Mouse (Mus musculus) layer of hippocampus, adult 8-10 months (tissue): ENCODE measurements around the gene Ankrd44. TPM values are rescaled to one million over a fixed set of nuclear protein-coding genes. Genes with fewer than 3 reads are reported as not detected.
"Not testable (repeated sequence)": the region's sequence is repeated elsewhere in the genome, so short reads cannot be mapped to it uniquely, and the experiment has no call there.

Source experiments
- DNase-seq, 2 experiments: peaks; one replicate each; pipeline ENCODE4 v3.0.0; 2022; ENCODE audit warnings: low spot score in 2 of 2
- total RNA-seq, 4 experiments: library from RNA; stranded (reverse); gene quantifications; 2 replicates each; pipeline ENCODE4 v1.2.4; 2022

The Ankrd44 gene
- total RNA-seq: 10 to 100 TPM; 11.5 to 27.2 (median 18.7) TPM

DNA sequence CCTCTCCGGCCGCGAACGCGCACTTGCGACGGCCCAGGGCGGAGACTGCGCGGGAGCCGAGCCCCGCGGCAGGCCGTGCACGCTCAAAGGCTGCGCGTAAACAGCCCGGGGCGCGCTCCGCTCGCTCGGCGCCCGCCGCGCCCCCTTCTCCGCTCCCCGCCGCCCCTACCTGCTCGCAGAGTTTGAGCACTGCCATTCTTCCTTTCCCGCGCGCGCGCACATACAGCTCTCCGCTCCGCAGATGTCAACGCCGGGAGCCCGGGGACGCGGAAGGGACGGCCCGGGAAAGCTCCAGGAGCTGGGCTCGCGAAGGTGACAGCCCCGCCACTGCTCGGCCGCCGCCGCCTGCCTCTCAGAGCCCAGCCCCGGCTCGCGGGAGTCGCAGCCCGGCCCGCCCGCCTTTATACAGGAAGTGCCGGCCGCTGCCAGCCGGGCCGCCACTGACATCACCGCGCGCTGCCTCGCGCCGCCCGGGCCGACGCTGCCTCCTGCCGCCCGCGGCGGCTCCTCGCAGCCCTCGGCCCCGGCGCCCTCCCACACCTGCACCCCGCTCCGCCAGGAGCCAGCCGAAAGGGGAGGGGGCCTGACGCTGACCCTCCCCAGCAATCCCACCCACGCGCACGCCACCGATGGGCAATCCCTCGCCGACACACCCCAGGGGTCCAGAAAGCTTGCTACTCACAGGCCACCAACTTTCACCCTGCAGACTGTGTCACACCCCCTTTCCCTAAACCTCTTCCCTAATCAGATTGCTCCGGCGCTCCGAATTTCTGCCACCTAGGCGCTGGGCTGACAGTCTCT lies at the start of gene Ankrd44:
Gene Ankrd44 (minus strand): TSS at position 417 of the 801 bp plus-strand sequence.
- DNase-seq: peak; percentile 37 to 60

DNA sequence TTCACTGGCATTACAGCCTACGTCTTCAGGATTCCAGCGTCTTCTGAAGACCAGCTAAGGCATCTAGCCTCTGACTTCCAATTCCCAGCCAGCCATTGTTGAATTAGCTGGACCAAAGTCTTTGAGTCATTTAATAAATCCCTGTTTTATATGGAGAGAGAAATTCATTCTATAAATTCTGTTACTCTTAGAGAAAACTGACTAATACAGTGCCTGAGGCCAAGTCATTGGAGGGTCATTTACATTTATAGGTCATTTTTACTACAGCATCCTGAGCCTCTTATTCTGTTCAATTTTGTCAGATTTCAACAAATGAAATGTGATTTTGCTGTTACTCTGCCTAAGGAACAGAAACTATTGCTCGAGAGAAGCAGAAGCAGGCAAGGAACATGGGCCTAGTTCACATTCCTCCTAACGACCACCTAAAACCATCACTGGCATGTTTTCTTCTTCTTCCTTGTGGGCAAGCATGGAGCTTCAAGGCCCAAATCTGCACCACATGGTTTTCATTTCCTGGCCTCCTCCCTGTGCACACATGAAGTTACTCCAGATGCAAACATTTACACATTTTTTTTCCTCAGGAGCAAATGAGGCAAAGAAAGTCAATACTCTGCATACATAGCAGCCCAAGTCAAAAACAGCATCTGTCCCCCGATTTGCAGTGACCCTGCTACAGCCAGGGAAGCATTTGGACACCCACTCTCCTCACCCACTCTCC lies 45.7 kb upstream of the Ankrd44 start:
- DNase-seq: no peak

DNA sequence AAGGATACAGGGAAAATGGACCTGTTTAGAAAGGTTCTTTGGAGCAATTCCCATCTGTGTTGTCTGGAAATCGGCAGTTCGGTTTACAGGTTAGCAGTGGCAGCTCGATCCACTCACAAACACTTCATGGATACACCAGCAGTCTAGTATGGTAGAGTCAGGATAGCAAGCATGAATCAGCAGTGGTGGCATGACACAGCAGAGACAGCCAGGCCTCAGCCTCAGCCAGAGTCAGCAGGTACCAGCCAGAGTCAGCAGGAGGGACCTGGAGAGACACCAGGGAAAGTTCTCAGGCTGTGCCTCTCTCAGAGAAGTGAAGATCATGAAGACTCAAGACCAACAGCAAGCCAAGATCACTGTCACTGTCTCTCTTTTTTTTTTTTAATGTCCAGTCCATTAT lies 40.7 kb upstream of the Ankrd44 start:
- no peak for DNase-seq

DNA sequence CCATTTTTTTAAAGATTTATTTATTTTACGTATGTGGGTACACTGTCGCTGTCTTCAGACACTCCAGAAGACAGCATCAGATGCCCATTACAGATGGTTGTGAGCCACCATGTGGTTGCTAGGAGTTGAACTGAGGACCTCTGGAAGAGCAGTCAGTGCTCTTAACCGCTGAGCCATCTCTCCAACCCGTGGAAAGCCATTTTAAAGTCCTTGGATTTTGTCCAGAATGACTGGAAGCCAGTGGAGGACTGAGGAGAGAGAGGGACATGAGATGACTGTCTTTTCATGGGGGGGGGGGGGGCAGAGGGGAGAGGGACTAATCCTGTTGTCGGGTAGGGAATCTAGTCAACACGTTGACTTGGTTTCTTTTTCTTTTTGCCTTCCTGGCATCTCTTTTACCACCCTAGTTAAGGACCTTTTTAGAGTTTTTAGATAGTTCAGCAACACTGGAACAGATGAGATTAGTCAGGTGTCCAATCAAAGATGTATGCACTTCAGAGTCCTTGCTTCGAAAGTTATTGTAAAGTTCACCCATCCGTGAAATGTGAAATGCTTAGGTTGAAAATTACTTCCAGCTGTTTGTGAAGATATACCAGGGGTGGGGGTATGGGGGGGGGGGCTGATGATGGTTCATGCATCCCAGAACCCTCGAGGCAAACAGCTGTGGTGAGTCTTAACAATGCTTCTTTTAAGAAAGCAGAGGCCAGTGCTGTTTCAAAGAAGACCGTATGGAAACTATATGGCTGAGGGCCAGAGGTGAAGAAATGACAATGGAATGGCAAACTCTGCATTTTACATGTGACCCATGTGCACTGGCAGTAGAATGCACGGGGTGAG lies 39.2 kb upstream of the Ankrd44 start:
- DNase-seq: no peak

DNA sequence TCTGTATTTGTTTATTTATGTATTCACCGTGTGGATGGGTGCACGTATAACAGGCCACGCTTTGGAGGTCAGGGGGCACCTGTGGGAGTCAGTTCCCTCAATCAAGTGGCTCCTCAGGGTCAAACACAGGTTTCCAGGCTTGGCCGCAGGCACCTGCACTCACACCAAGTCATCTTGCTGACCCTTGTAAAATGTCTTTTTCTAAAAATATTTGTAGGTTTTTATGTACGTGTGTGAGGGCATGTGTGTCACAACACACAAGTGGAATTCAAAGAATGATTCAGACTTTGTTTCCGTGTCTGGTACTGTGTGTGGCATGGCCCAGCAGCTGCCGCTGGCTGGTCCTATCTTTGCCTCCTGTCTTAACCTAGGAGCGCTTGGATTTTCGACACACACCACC lies 35.5 kb upstream of the Ankrd44 start:
- DNase-seq: no peak

DNA sequence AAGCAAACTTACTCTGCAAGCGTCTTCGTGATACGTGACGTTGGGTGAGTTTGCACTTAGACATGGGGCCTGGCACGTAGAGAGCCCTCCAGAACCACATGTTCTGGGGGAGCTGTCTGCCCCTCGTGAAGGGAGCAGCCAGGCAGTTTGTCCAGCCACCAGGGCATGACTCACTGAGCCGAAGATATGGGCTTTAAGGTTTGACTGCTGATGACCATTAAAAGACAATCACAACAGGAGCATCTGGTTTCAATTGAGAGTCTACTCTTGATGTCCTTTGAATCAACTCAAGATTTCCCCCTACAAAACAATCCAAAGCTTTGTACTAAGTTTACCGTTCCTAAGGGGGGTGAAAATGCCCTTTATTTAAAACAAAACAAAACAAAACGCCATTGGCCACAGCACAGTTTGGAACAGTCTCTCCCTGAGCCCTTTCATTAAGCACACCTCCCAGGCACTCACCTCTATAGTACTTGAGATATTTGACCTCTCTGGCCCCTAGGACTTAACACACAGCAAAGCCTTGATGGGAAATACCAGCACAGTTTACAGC lies 34.5 kb upstream of the Ankrd44 start:
- DNase-seq: no peak

DNA sequence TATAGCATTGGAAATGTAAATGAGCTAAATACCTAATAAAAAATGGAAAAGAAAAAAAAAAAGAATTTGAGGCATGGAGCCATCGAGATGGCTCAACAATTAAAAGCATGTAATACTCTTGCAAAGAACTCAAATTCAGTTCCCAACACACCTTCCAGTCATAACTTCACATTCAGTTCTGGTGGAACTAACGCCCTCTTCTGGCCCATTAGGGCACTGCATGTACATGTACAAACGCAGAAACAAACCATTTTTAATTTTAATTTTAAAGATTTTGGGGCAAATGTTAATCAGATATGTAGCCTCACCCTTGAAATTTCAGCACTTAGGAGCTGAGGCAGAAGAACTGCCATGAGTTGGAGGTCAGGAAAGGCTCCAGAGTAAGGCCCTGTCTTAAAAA lies 32.3 kb upstream of the Ankrd44 start:
- no peak for DNase-seq

DNA sequence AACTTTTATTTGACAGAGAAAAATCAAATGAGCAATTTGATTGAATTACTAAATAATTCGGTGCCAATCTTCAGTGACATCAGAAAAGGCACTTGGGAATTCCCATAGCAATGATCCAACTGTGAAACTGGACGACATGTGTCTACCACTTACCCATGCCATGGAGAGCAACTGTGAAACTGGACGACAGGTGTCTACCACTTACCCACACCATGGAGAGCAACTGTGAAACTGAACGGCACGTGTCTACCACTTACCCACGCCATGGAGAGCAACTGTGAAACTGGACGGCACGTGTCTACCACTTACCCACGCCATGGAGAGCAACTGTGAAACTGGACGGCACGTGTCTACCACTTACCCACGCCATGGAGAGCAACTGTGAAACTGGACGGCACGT lies 30.8 kb upstream of the Ankrd44 start:
- not testable (repeated sequence) for DNase-seq

DNA sequence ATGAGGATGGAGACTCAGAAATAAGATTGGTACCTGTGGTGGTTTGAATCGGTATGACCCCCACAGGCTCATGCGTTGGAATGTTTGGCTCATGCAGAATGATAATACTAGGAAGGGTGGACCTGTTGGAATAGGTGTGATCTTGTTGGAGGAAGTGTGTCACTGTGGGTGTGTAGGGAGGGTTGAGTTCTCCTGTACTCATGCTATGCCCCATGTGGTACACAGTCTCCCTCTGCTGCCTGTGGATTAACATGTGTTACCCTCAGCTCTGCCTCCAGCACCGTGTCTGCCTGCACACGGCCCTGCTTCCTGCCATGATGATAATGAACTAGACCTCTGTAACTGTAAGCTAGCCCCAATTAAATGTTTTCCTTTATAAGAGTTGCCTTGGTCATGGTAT lies 28.7 kb upstream of the Ankrd44 start:
- DNase-seq: no peak

DNA sequence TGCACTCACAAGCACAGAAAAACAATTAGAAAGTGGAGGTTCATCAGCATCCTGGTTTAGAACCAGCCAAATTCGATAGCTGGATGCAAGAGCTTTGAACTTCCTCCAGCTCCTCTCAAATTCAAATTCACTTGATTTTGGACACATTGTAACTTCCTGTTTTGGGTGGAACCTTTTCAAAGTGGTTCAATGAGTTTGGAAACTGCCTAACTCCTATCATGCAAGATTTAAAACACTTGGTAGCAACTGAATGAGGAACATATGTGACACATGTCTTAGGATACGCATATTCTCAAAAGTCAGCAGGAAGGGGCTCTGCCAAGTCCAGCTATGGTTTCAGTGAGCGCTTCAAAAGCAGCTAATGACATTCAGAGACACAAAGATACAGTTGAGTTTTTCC lies 18.5 kb upstream of the Ankrd44 start:
- DNase-seq: no peak

DNA sequence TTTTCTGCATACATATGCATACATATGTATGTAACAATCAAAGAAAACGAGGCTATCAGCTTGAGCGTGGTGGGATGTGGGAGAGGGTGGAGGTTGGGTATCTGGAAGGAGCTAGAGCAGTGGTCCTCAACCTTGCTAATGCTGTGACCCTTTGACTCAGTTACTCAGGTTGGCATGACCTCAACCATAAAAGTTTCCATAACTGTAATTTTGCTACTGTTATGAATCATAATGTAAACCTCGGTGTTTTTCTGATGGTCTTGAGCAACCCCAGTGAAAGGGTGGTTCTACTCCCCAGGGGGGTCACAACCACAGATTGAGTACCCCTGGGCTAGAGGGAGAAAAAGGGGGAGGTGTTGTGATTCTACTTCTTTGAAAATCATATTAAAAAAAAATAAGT lies 9.3 kb upstream of the Ankrd44 start:
- no peak for DNase-seq

DNA sequence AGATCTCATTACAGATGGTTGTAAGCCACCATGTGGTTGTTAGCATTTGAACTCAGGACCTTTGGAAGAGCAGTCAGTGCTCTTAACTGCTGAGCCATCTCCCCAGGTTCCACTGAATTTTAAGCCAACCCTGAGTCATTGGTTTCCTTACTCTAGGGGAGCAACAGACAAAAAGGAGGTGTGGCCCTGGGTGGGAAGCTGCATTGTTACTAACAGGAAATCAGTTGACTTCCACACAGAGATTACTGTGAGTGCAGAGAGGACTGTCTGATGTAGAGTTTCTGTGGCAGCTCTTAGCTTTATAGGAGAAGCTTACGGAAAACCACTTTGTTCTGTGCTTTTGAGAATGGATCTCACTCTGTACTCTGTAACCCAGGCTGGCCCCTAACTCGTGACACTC lies 8.7 kb upstream of the Ankrd44 start:
- DNase-seq: no peak

DNA sequence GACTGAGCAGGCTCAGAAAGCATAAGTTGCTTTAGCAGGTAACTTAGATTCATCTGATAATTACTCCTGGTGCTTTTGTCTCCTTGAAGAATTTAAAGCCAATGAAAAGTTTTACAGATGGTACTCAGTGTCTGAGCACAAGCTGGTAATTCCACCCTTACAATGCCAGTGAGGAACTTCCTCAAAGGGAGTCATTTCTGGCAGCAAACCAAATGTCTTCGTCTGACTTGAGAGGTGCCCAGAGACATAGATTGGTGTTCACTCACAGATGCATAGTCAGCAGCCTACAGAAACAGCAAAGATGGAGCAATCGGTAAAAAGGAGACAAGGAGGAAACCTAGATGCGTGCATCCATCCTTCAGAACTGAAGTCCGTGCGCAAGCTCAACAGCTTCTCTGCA lies 7.5 kb upstream of the Ankrd44 start:
- no peak for DNase-seq

DNA sequence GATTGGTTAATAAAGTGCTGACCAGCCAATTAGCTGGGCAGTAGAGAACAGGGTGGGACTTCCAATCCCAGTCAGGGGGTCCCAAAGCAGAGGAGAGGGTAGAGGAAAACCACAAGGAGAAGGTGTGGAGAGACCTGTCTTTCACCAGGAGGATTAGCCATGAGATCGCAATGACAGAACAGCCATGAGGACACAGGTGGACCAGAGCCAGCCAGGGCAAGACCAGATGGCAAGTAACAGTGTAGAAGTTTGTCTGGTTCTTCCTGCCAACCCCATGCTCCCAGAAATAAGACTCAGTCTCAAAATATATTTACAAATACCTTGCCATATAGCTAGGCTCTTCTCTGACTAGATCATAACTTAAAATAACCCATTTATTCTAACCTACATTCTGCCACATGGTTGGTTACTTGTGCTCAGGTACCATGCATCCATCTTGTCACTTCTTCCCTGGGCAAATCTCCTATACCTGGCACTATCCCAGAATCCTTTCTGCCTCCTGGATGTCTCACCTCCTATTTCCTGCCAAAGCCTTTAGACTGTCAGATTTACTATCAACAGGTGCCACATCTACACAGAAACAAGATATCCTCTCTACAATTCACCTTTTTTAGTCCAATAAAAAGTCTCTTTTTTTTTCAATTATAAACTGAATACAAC lies 6.4 kb upstream of the Ankrd44 start:
- DNase-seq: no peak

DNA sequence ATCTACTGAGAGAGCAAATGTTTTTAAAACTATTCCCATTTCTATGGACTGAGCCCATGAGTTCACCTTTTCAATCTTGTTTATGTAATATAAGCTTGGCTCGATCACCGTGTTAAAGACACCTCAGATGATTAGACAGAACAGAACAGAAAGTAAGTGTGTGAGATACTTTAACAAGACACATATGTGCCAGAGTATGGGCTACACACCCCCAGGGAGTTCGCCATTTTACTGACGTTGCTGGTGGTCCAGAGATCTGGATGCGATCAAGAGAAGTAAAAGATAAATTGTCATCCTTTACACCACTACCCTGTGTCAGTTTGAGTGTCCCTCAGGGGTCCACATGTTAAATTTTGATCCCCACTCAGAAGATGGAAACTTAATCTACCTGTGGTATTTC lies 5.0 kb upstream of the Ankrd44 start:
- DNase-seq: no peak

DNA sequence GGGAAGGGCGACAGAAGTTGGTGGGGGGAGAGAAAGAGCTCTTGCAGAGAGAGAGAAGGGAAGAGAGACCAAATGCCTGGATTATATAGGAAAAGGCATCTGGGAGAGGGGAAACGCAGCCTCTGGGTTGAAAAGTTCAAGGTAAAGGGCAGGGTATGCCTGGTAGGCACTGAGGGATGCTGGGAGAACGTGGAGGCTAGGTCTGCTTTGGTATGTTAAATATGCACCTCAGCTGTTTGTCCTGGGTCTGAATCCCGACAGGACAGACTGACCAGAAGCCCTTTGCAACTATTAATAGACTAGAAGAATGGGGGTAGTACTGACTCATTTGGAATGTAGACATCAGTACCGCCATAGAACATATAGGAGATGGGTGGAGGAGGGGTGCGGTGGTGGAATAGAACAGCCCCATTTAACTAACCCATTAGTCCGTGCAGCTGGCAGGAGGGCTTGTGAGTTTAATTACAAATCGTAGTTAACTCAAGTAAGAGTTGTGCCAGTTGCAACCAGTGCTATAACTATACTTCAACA lies 4.5 kb upstream of the Ankrd44 start:
- DNase-seq: no peak

DNA sequence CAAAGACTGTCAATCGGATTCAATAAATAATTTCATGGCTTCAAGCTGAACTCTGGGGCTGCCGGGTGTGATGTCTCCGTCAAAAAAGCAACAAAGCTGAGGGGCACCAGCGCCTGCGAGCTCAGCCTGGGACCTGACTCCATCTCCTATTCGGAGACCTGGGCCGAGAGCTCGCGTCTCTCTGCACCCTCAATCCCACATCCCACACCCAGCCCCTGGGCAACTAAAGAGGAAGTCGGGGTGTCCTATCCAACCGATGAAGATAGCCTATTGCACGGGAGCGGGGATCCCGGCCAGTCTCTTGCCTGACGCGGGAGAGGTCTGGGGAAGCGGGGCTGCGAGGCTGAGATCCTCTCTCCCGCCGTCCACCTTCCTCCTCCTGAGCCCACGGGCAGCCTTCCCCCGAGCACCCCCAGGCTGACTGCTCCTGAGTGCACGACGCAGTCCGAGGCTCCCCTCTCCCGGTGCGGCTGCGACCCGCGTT lies 694 bp downstream of the Ankrd44 start:
- no peak for DNase-seq

DNA sequence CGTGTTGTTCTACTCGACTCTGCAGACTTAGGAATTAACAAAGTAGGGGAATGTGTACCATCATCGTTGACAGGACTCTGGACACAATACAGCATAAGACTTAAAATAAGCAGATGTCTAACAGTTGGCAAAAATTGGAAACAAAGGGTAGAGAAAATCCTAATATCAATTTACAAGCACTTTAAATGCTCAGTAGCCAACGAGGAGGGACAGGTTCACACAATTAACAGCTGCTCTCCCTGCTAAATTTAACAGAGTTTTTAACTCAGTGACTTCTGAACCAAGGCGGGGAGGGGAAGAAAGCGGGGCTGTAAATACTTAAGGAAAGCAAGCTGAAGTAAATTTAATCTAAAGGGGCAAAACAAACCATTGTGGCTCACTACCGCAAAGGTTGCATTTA lies 1.4 kb downstream of the Ankrd44 start:
- no peak for DNase-seq

DNA sequence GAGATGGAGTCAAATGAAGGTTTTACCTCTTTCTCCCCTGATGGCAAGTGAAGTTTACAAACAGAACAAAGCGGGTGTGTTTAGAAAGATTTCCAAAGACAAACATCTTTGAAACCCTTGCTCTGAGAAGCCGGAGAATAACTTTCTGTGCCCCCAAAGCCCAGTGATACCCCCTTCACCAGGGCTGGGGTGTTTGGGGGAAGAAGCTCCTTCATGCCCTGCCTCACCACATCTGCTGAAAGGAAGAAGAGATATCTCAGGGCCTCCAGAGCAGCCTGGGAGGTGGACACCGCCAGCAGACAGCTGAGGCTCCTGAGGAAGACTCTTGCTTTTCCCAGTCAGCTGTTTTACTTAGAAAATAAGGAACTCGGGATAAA lies 1.9 kb downstream of the Ankrd44 start:
- no peak for DNase-seq

DNA sequence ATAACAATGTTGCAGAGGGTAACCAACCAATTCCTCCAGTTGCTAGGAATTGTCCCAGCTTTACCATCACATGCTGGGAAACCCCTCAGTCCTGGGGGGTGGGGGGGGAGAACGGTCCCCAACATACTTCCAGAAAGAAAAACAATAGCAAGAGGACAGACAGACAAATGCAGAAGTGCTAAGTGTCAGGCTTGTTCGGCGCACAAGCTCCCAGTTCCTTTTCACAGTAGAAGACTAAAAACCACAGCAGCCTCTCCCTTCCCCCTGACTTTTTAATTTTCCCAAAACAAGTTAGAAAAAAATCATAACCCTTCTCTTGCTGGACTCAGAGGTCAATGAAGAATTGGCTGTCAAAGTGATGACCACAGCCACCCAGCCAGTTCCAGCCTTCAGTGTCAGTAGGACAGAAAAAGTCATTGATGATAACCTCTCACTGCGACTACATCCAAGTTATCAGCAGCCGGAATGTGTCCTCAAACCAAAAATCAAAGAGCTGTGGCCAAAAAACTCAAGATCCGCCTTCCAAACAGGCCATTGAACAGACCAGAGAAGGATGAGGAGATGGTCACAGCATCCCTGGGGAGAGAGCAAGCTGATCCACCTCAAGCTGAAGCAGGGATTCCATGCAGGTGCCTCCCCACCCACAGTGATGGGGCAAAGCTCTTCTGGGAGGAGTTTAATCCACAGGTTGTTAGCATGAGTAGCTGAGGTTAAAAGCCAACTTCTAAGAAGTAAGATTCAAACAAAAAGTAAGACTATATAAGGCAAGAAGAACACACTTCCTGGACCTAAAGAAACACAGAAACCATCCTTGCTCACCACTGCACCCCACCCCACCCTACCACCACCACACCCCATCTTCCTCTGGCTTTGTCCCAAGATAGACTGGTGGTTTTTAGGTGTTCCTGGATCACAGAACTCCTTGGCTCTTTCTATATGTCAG lies 2.5 kb downstream of the Ankrd44 start:
- no peak for DNase-seq
